Mouse (Mus musculus) testis, adult 2 months (tissue): ENCODE measurements around the gene Cyp2d10. TPM values are rescaled to one million over a fixed set of nuclear protein-coding genes. Genes with fewer than 3 reads are reported as not detected.

ENCODE experiments used
- H3K27ac ChIP-seq: fragments of 200-500 bp; 2 replicates; pipeline ENCODE4 v1.5.1; 2012; ENCODE audit warnings: low read depth, low read length; ENCODE audit not compliant: control insufficient read depth, insufficient read depth
- H3K27me3 ChIP-seq: fragments of 200-500 bp; 2 replicates; pipeline ENCODE4 v1.6.1; 2012; ENCODE audit warnings: mild to moderate bottlenecking, low read length, moderate library complexity; ENCODE audit not compliant: control insufficient read depth, insufficient read depth
- H3K36me3 ChIP-seq: fragments of 200-500 bp; 2 replicates; pipeline ENCODE4 v1.6.1; 2012; ENCODE audit warnings: mild to moderate bottlenecking, low read length; ENCODE audit not compliant: control insufficient read depth, insufficient read depth
- H3K4me1 ChIP-seq: fragments of 200-500 bp; 2 replicates; pipeline ENCODE4 v1.6.1; 2012; ENCODE audit warnings: low read length; ENCODE audit not compliant: control insufficient read depth, insufficient read depth
- H3K4me3 ChIP-seq: fragments of 200-500 bp; 2 replicates; pipeline ENCODE4 v1.5.1; 2012; ENCODE audit warnings: low read depth, mild to moderate bottlenecking, low read length, moderate library complexity, mixed read lengths; ENCODE audit not compliant: control insufficient read depth
- CTCF ChIP-seq: fragments of 200-500 bp; IDR thresholded peaks from 2 replicates; pipeline ENCODE4 v1.5.1; 2012; ENCODE audit warnings: low read depth, mild to moderate bottlenecking, inconsistent platforms, low read length, moderate library complexity; ENCODE audit not compliant: control insufficient read depth, insufficient read depth, insufficient replicate concordance
- POLR2A ChIP-seq: fragments of 200-500 bp; IDR thresholded peaks from 2 replicates; pipeline ENCODE4 v1.6.1; 2012; ENCODE audit warnings: low read depth, mild to moderate bottlenecking, inconsistent platforms, low read length, moderate library complexity; ENCODE audit not compliant: control insufficient read depth
- polyA plus RNA-seq: library from polyadenylated mRNA; depleted of rRNA; stranded (reverse); fragments of >200 nt; gene quantifications from 2 replicates; pipeline ENCODE4 v1.2.3, GENCODE M21; 2012; rRNA removed

Gene Cyp2d10
- polyA plus RNA-seq, 1 experiment, result not detected

DNA sequence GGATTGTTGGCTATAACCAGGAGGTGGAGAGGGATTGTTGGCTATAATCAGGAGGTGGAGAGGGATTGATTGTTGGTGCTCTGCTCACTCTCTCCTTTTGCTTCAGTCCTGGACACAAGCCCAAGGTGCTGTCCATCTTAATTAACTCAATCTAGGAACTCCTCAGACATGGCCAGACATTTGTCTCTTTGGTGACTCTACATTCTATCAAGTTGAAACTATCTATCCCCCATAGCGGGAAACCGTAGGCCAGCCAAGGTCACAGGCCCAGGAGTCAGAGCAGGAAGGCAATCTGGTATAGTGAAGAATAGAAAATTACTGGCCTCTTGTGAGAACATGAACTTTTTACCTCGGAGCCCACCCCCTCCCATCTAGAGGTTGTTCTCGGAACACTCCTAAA, 44.8 kb downstream of the Cyp2d10 start:
- Histone ChIP-seq H3K27ac (0 out of 2 replicates have a peak overlapping the region, but pooled peaks have one; percentile 29), H3K4me1 (peaks cover 6% of the 10 kb centered on the region), H3K4me3 (no peak overlapping the region), H3K27me3 (no peaks in the 10 kb centered on the region), H3K36me3 (no peaks in the 10 kb centered on the region)
- TF ChIP-seq CTCF (no peak), POLR2A (no peak)

GRCm38 (mm10) chr15:82361459-82362018, 45.5 kb downstream of the Cyp2d10 start:
- Histone ChIP-seq H3K27me3 (no peaks in the 10 kb centered on the region), H3K4me1 (peaks cover 6% of the 10 kb centered on the region), H3K27ac (no peak overlapping the region), H3K4me3 (no peak overlapping the region), H3K36me3 (no peaks in the 10 kb centered on the region)
- TF ChIP-seq POLR2A, result no peak
- 0 out of 2 replicates have a peak, but pooled peaks have one; percentile 40 for TF ChIP-seq CTCF

- H3K27ac ChIP-seq, result no peak overlapping the region; the same call in 1 of the 2 replicates
- H3K4me3 ChIP-seq, result peak overlapping the region; percentile 7; the same call in 1 of the 2 replicates
- no peaks in the 10 kb centered on the region for H3K27me3 ChIP-seq
- H3K4me1 ChIP-seq, result peaks cover 11% of the 10 kb centered on the region
- no peaks in the 10 kb centered on the region for H3K36me3 ChIP-seq
- TF ChIP-seq POLR2A, result no peak
- no peak for TF ChIP-seq CTCF
Measured at GRCm38 (mm10) chr15:82358431-82359260, 48.3 kb downstream of the Cyp2d10 start.

- Histone ChIP-seq H3K4me3 (peak within 1 kb of the TSS; percentile 99), H3K36me3 (no peaks in the 10 kb centered on the region), H3K4me1 (peaks cover 11% of the 10 kb centered on the region), H3K27me3 (no peaks in the 10 kb centered on the region), H3K27ac (peak within 1 kb of the TSS; percentile 99)
- TF ChIP-seq POLR2A, result peak; percentile 98
- TF ChIP-seq CTCF, result peak; percentile 78
Measured at GRCm38 (mm10) chr15:82354126-82354945, 52.7 kb downstream of the Cyp2d10 start, which contains the start of gene Ndufa6. Ndufa6 (minus strand) TSS chr15:82354322.

- peak overlapping the region; percentile 99 for H3K4me3 ChIP-seq
- peak overlapping the region; percentile 96 for H3K27ac ChIP-seq
- H3K4me1 ChIP-seq, result peaks cover 10% of the 10 kb centered on the region
- TF ChIP-seq POLR2A, result no peak
- no peak for TF ChIP-seq CTCF
- H3K36me3 ChIP-seq, result no peaks in the 10 kb centered on the region
- H3K27me3 ChIP-seq, result no peaks in the 10 kb centered on the region
Measured at GRCm38 (mm10) chr15:82353745-82354113, 53.3 kb downstream of the Cyp2d10 start.

- TF ChIP-seq CTCF (no peak), POLR2A (no peak)
- H3K27ac ChIP-seq, result peak overlapping the region; percentile 96
Measured at GRCm38 (mm10) chr15:82353078-82353744, 53.8 kb downstream of the Cyp2d10 start.

More at GRCm38 (mm10) chr15:82353078-82353744, 53.8 kb downstream of the Cyp2d10 start:
- Histone ChIP-seq H3K4me3 (peak overlapping the region; percentile 99), H3K4me1 (peaks cover 6% of the 10 kb centered on the region), H3K27me3 (no peaks in the 10 kb centered on the region), H3K36me3 (no peaks in the 10 kb centered on the region)

Other genes with a start within 250 kb of the Cyp2d10 start
- gene Shisa8, start 194.4 kb downstream of the Cyp2d10 start, polyA plus RNA-seq, result 0.31 and 0.61 TPM in 2 replicates
- gene Tnfrsf13c, start 182.8 kb downstream of the Cyp2d10 start, polyA plus RNA-seq, result 7.2 and 8.0 TPM in 2 replicates
- gene Cenpm, start 162.4 kb downstream of the Cyp2d10 start, polyA plus RNA-seq, result 14.6 and 21.3 TPM in 2 replicates
- gene 1500009C09Rik, start 154.8 kb downstream of the Cyp2d10 start, polyA plus RNA-seq, result 7.8 and 9.4 TPM in 2 replicates
- 12.1 and 14.0 TPM in 2 replicates for gene Sept3, start 132.3 kb downstream of the Cyp2d10 start, polyA plus RNA-seq
- gene Wbp2nl, start 108.2 kb downstream of the Cyp2d10 start, polyA plus RNA-seq, result 149 and 170 TPM in 2 replicates
- 45.3 and 48.9 TPM in 2 replicates for gene Naga, start 68.3 kb downstream of the Cyp2d10 start, polyA plus RNA-seq
- gene Pheta2, start 68.3 kb downstream of the Cyp2d10 start, polyA plus RNA-seq, result 5.0 and 5.5 TPM in 2 replicates
- 129 and 140 TPM in 2 replicates for gene Smdt1, start 68.2 kb downstream of the Cyp2d10 start, polyA plus RNA-seq
- gene Ndufa6, start 52.9 kb downstream of the Cyp2d10 start, polyA plus RNA-seq, result 240 and 246 TPM in 2 replicates
- gene Cyp2d22, start 26.9 kb downstream of the Cyp2d10 start, polyA plus RNA-seq, result 9.9 and 11.0 TPM in 2 replicates
- not detected in 2 replicates for gene Cyp2d11, start 13.2 kb downstream of the Cyp2d10 start, polyA plus RNA-seq
- gene Cyp2d9, start 26.2 kb upstream of the Cyp2d10 start, polyA plus RNA-seq, result not detected in 2 replicates
- not detected in 2 replicates for gene Cyp2d12, start 147.9 kb upstream of the Cyp2d10 start, polyA plus RNA-seq
- gene Cyp2d34, start 213.8 kb upstream of the Cyp2d10 start, polyA plus RNA-seq, result not detected in 2 replicates